Mouse (Mus musculus): ENCODE data around the gene Gon4l. TPM values are rescaled to one million over a fixed set of nuclear protein-coding genes. Genes with fewer than 3 reads are reported as not detected.

The Gon4l gene
- polyA plus RNA-seq, 1 experiment from 2014 or later, result 6.6 TPM

GRCm38 (mm10) chr3:88953246-88953645, 118.2 kb downstream of the Gon4l start:
- ATAC-seq, result no peak
- Histone ChIP-seq H3K27me3 (replicated peaks; ENCODE audit: control insufficient read depth, insufficient read depth, low read length) (no peaks in the 10 kb centered on the region), H3K36me3 (ENCODE audit: control insufficient read depth, insufficient read depth, low read length) (no peaks in the 10 kb centered on the region), H3K4me3 (ENCODE audit: low read length) (no peak overlapping the region), H3K9ac (ENCODE audit: low read depth, low read length) (no peak overlapping the region), H3K4me1 (ENCODE audit: control insufficient read depth, insufficient read depth, low read length) (peaks cover 11% of the 10 kb centered on the region), H3K4me2 (ENCODE audit: low read depth, low read length) (no peak overlapping the region), H3K9me3 (ENCODE audit: control insufficient read depth, low read length) (no peaks in the 10 kb centered on the region), H3K27ac (ENCODE audit: low read length) (no peak overlapping the region)
- WGBS, result 82% methylated on average over 4 of the region's 4 CpGs

GRCm38 (mm10) chr3:88953736-88954135, 118.7 kb downstream of the Gon4l start:
- Histone ChIP-seq H3K4me1 (ENCODE audit: control insufficient read depth, insufficient read depth, low read length) (peaks cover 7% of the 10 kb centered on the region; the same call in 1 of the 2 replicates), H3K9ac (ENCODE audit: low read depth, low read length) (no peak overlapping the region), H3K27ac (ENCODE audit: low read length) (no peak overlapping the region), H3K4me3 (ENCODE audit: low read length) (no peak overlapping the region), H3K9me3 (ENCODE audit: control insufficient read depth, low read length) (no peaks in the 10 kb centered on the region), H3K36me3 (ENCODE audit: control insufficient read depth, insufficient read depth, low read length) (no peaks in the 10 kb centered on the region), H3K27me3 (replicated peaks; ENCODE audit: control insufficient read depth, insufficient read depth, low read length) (no peaks in the 10 kb centered on the region), H3K4me2 (ENCODE audit: low read depth, low read length) (no peak overlapping the region)
- ATAC-seq, result no peak

Other genes starting within 250 kb of the Gon4l start
- 41.5 and 43.7 TPM in 2 replicates for gene Arhgef2, start 229.3 kb upstream of the Gon4l start, polyA plus RNA-seq (2015; fragmentation: Nextera tagmentation; extraction: Ambion mirVana)
- not detected in 2 replicates for gene Rxfp4, start 182.1 kb upstream of the Gon4l start, polyA plus RNA-seq (2015; fragmentation: Nextera tagmentation; extraction: Ambion mirVana)
- gene Khdc4, start 149.4 kb upstream of the Gon4l start, polyA plus RNA-seq (2015; fragmentation: Nextera tagmentation; extraction: Ambion mirVana), result 61.1 and 61.5 TPM in 2 replicates
- 48.9 and 50.3 TPM in 2 replicates for gene Rit1, start 118.4 kb upstream of the Gon4l start, polyA plus RNA-seq (2015; fragmentation: Nextera tagmentation; extraction: Ambion mirVana)
- 15.8 and 18.8 TPM in 2 replicates for gene Syt11, start 60.1 kb upstream of the Gon4l start, polyA plus RNA-seq (2015; fragmentation: Nextera tagmentation; extraction: Ambion mirVana)
- 43.4 and 45.6 TPM in 2 replicates for gene Msto1, start 78.8 kb downstream of the Gon4l start, polyA plus RNA-seq (2015; fragmentation: Nextera tagmentation; extraction: Ambion mirVana)
- gene Ash1l, start 115.4 kb downstream of the Gon4l start, polyA plus RNA-seq (2015; fragmentation: Nextera tagmentation; extraction: Ambion mirVana), result 13.1 and 13.8 TPM in 2 replicates
- 162 and 165 TPM in 2 replicates for gene Dap3, start 116.0 kb downstream of the Gon4l start, polyA plus RNA-seq (2015; fragmentation: Nextera tagmentation; extraction: Ambion mirVana)